Mouse (Mus musculus) liver, embryonic 18 days (tissue): ENCODE data around the gene Msl3l2. TPM values are rescaled to one million over a fixed set of nuclear protein-coding genes. Genes with fewer than 3 reads are reported as not detected.

Experiments
- polyA plus RNA-seq: library from polyadenylated mRNA; depleted of rRNA; stranded (reverse); fragments of >200 nt; gene quantifications from 2 replicates; pipeline ENCODE4 v1.2.3, GENCODE M21; 2012; rRNA removed

Msl3l2 gene
- 0.74 and 0.96 TPM in 2 replicates for polyA plus RNA-seq

DNA sequence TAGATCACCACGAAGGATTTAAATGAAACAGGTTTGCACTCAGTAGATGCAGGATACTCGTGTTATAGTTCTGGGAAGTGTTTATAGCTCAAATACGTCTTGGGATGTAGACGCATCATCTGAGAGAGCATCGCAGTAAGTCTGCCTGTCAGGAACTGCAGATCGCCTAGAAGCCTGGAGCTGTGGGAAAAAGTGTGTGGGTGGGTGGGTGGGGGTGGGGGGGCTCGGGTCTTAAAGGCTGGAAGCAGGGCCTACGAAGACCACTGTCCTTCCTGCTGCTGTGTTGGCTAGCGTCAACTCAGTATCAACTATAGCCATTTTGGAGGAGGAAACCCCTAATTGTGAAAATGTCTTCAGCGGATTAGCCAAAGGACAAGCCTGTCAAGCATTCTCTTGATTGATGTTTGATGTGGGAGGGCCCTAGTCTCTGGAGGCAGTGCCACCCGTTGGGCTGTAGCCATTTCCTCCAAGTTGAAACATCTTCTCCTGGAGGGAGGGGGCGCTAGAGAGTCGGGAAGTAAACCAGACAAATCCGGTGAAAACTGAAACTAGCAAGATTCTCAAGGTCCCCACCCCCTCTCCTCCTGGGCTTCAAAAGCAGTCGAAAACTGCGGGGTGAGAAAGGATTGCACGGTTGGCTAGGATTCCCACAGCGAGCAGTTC is at the start of gene Msl3l2:
Msl3l2 (plus strand) TSS at position 585 of the 663 bp plus-strand sequence.

Other genes starting within 250 kb of the Msl3l2 start
- 0.41 and 0.43 TPM in 2 replicates for gene Tbc1d32, start 121.8 kb downstream of the Msl3l2 start, polyA plus RNA-seq